Mouse (Mus musculus) MN1 (cell line): Measurements from ENCODE around the gene Nosip.
A peak's percentile ranks its signal among the peaks of the same experiment; 100 is the strongest.
"Not testable (repeated sequence)": the region's sequence is repeated elsewhere in the genome, so short reads cannot be mapped to it uniquely, and the experiment has no call there.

Experiments
- DNase-seq: peaks from one replicate; pipeline ENCODE4 v3.0.0-alpha.2; 2016; ENCODE audit warnings: low spot score

Gene Nosip

GRCm38 (mm10) chr7:45062239-45062835 lies at the start of gene Nosip, which contains the start of gene Prrg2:
TSS of gene Nosip (plus strand) at chr7:45062429.
TSS of gene Prrg2 (minus strand) at chr7:45062677.
- DNase-seq: peak; percentile 97

GRCm38 (mm10) chr7:45012824-45013223 lies 49.4 kb upstream of the Nosip start:
- no peak for DNase-seq

- DNase-seq: no peak
Measured at GRCm38 (mm10) chr7:45013366-45014095, 48.7 kb upstream of the Nosip start.

- no peak for DNase-seq
Measured at GRCm38 (mm10) chr7:45014096-45014451, 48.2 kb upstream of the Nosip start.

DNA sequence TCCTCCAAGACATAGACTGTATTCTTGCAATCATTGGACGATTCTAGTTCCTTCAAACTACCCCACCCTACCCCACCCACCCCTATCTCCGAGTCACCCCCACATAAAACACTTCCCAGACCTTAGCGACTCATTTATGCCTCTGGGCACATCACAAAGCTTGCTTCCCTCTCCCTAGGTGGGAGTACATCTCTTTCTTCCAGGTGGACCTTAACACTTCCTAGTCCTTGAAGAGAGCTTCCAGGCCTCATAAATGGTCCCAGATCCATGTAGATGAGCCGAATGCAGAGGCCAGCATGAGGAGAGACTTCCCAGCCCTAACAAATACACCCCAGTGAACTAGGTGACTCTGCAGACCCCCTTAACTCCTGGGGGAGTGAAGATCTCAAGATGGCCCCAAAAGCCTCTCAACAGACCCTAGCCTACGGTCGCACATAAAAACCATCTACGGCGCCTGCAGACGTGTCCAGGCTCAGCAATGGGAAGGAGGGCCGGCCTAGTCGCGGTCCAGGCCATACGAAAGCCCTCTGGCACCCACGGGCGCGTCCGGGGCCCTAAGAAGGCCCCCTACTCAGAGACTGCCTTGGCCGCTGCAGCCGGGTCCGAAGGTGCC lies 46.8 kb upstream of the Nosip start:
- no peak for DNase-seq

DNA sequence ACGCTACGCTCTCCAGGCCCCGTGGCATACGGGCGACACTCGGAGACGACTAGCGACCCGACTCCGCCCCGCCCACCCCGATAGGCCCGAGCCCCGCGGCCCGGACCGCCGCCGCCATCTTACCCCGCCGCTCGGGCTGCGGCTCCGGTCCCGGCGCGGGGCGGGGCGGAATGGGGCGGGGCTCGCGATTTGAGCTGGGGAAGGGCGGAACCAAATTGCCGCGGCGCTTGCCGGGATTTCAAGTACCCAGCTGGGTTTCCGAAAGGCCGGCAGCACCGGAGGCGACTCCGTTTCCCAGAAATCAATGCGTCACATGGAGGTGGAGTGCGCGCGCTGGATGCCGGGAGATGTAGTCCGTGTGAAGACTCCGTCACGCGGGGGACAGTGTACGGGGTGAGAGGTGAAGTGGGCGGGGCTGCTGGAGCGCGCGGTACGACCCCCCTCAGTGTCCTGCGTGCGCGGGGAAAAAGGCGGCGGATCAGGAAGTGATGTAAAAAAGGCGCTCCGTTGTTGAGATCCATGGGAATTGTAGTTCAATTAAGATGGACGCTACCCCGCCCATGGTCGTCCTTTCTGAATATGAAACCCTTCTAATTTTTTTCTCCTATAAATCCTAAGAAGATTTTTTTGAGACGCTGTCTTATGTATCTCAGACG lies 46.1 kb upstream of the Nosip start, which contains the start of gene Scaf1:
TSS of gene Scaf1 (minus strand) at position 407 of the 656 bp plus-strand sequence.
- DNase-seq: peak; percentile 98

GRCm38 (mm10) chr7:45016761-45017160 lies 45.5 kb upstream of the Nosip start:
- DNase-seq: no peak

DNA sequence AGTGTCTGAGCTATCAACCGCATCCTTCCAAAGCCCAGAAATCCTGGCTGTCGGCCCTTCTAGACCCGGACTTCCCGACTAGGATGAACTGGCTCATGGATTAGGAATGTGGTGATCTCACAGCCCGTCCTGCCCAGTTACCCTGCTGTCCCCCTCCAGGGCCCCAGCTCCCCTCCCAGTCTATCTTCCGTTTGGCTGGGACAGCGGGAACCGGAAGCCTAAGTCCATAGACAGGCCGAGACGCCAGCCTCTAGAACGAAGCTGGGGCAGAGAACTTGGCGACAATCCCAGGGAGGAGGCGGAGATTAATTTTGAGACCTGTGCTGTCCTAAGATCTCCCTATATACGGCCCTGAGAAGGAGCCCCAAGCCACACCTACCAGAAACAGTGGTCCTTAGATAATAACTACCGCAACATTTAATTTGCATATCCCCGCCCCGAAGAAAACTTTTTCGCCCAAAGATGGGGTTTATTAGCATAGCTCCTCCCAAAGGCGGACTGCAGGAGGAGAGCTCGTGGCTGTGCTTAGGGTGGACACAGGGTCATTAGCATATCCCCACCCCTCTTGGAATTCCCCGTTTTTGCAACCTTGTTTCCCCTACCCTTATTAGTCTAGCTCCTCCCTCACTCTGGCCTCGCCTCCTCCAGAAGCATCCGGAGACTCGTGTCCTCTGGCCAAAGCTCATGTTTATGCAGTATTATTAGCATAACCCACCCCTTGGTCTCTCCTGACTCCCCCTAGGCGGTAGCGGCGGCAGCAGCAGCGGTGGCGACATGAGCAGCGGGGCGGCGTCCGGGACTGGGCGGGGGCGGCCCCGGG lies 44.8 kb upstream of the Nosip start, which contains the start of gene Rras:
TSS of gene Rras (plus strand) at position 720 of the 820 bp plus-strand sequence.
- DNase-seq: peak; percentile 97

DNA sequence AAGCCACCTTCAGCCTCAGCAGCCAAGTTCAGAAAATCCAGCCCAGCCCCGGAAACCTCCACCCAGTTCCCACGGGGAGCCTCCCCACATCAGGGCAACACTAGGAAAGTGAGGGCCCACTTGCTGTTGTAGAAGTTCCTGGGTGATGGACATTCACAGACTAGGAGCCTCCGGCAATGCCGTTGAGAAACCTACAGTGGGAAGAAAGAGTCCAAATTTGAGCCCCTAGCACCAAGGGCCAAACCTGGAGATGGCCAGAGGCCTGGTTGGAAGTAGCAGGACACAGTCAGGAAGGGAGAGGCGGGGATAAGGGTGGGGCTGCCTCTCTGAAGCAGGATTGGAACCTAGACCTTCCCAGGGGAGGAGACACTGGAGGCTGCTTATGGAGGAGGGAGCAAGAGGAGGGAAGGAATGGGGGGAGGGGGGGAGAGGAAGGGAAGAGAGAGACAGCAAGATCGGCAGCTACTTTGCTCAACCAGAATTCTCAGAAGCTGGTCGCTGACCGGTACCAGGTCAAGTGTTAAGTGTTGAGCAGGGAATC lies 43.1 kb upstream of the Nosip start:
- DNase-seq: peak; percentile 77

GRCm38 (mm10) chr7:45020225-45020624 lies 42.0 kb upstream of the Nosip start:
- no peak for DNase-seq

DNA sequence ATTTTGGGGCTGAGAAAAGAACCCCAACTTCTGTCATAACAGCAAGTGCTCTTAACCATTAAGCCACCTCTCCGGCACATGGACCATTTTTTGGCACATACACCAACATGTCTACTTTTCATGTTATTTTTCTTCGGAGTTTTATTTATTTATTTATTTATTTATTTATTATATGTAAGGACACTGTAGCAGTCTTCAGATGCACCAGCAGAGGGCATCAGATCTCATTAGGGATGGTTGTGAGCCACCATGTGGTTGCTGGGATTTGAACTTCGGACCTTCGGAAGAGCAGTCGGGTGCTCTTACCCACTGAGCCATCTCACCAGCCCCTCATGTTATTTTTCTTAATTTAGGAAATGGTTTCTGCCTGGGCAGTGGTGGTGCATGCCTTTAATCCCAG lies 38.5 kb upstream of the Nosip start:
- DNase-seq: not testable (repeated sequence)

DNA sequence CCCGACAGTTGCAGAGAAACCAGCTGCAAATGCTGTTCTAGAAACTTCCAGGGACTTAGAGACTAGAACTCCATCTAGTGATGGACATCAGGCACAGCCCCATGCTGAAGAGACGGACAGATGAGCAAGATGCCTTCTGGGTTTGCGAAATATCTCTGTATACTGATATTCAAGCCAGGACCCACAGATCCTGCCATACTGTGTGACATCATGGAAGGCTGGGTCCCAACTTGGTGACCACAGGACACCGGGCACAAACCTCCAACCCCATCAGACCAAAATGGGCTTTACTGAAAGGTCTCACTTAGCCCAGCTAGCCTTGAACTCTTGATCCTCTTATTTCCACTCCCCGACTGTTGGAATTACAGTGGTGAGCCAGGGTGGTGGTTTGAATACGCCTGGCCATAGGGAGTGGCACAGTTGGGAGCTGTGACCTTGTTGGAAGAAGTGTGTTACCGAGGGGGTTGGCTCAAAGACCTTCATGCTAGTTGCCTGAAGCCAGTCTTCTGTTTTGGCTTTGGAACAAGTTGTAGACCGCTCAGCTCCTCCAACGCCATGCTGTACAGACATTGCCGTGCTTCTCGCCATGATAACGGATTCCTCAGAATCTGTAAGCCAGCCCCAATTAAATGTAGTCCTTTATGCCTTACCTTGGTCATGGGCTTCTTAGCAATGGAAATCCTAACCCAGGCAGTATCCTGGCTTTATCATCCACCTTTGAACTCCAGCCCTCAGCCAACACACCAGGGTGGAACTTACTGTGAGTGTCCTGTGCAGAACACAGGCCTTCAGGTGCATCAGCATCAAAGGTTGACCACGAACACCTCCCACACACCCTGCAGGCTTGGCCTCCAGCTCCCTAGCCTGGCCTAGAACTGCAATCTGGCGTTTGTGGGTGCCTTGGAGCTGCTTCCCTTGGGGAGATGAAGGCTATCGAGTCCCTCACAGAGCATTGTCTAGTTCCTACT lies 37.7 kb upstream of the Nosip start:
- DNase-seq: no peak

DNA sequence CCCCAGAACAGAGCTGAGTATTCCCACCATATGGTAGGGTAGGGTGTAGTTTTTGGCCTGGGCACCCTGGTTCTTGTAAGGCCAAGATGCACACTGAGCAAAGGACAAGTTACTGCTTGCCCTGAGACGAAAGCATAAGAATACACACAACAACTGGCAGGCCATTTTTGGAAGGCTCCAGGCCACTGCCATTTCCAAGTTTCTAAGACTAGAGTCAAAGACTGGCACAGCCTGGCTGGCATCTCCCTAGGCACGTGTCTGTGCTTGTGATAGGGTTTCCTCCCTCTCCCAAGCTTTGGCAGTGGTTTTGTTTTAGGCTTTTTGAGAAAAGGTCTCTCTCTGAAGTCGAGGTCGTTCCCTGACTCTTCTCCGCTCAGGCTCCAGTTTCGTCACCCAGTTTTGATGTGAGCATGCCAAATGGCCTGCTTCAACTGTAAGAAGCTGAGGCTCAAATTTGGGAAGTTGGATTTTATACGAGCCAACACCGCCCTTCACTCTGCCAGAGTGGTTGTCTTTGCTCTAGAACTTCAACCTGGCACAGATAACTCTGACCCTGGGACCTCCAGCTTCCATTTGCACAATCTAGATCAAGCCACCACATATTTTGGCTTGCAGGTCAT lies 36.5 kb upstream of the Nosip start:
- DNase-seq: no peak

GRCm38 (mm10) chr7:45026256-45026655 lies 36.0 kb upstream of the Nosip start:
- no peak for DNase-seq

DNA sequence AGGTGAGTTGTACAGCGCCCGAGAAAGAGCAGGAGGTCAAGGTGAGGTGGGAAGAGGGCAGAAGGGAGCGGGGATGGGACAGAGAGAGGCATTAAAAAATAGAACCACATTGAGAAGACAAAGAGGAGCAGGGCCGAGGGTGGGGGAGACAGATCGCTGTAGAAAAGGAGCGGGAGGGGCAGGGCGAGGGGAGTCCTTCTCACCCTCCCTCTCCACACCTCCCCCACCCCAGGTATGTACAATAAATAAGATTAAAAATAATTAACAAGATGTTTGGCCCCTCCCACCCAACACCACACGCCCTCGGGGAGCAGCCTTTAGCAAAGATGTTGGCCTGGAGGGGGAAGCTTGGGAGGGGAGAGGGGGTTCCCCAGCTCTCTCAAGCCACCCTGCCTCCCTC lies 34.5 kb upstream of the Nosip start:
- no peak for DNase-seq

DNA sequence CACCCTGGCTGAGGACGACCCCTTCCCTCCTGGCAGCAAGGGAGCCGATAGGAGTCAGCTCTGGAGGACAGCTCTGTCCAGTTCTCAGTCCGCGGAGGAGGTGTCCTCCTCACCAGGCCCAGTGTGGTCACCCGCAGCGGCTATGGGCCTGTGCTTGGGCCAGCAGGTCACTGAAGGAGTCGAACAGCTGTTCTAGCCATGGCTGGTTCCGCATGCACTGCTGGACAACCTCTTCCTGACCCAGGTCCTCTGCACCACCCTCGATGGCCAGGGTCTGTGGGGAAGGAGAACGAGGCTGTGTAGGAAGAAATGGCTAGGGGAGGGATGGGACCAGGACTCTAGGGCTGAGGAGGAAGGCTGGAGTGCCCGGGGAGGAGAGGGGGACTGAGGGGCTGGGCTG lies 33.9 kb upstream of the Nosip start:
- DNase-seq: no peak

DNA sequence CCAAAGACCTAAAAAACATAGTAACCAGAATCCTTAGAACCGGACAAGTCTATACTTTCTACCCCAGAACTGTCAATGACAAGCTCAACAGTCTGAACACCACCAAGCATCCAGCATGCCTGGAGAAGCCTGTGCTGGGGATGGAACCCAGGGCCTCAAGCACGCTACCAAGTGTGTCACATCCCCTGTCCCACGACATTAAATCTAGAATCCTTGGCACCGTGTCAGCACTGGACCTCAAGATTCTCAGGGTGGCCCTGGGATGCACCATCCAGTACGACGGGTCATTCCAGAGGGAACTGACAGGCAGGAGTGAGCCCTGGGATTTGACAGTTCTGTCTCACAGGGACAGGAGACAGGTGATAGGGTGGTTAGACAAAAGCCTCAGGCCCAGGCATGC lies 32.2 kb upstream of the Nosip start:
- no peak for DNase-seq

GRCm38 (mm10) chr7:45030857-45031256 lies 31.4 kb upstream of the Nosip start:
- no peak for DNase-seq

GRCm38 (mm10) chr7:45033722-45034359 lies 28.4 kb upstream of the Nosip start:
- no peak for DNase-seq
